In the genomic region with DNA sequence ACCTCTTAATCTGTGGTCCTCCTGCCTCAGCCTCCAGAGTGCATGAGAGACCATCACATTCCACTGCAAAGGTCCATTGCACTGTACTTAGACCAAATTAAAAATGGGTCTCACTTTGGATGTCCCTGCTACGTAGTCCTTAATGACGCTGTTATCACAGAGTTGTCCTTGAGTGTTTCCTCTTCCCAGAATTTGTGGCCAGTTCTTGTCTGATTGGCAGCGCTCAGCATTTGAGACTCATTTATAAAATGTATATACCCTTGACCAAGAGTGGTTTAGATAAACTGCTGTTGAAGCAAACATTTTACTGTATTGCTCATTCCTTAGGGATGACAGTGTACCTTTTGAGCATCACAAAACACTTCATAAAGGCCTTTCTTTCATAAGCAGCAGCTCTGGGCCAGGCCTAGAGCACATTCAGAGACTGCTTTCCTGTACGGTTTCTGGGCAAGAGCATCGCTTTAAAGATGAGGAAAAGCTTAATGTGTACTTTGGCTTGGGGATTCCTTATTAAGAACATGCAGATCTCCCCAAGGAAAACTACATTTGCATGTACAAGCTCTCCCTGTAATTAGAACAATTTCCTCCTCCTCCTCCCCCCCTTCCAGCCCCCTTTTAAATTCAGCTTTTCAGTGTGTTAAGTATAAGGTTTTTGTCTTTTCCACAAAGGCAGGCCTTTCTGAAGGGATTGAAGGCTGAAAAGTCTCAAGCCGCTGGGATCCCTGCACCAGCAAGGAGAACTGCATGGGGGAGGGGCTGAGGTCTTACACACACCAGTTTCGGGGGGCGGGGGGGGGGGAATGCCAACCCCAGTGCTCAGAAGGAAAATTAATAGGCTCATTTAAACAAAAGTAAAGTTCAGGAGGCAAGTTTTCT, we compare ENCODE assay signal across 7 mouse cellular contexts. TPM values are rescaled to one million over a fixed set of nuclear protein-coding genes. Genes with fewer than 3 reads are reported as not detected.
DNase-seq lines count a peak whose midpoint lies in the region; ATAC-seq and TF ChIP-seq lines count a peak whose summit lies in the region.

No protein-coding gene starts in this region.

- no peak for TF ChIP-seq CTCF in spleen, adult 2 months (IDR thresholded peaks at IDR 0.05; ENCODE audit: extremely low read depth, insufficient read depth, insufficient read length, insufficient replicate concordance)

- no peak overlapping the region for H3K4me3 ChIP-seq in spleen, adult 2 months (ENCODE audit: extremely low read depth, insufficient read depth, insufficient read length)
- H3K4me3 ChIP-seq in limb, embryonic 11.5 days (ENCODE audit: low read depth, low read length): no peak overlapping the region
- no peak overlapping the region for H3K4me3 ChIP-seq in stomach, embryonic 14.5 days (ENCODE audit: low read depth, low read length)

- H3K9ac ChIP-seq in limb, embryonic 11.5 days (ENCODE audit: low read length): no peak overlapping the region
- H3K9ac ChIP-seq in stomach, embryonic 14.5 days (replicated peaks; ENCODE audit: low read depth, low read length): no peak overlapping the region

- peak overlapping the region; percentile 8; the same call in 1 of the 2 replicates for H3K27ac ChIP-seq in spleen, adult 2 months (ENCODE audit: insufficient read depth, low read length)
- H3K27ac ChIP-seq in limb, embryonic 11.5 days (replicated peaks; ENCODE audit: low read depth, low read length): no peak overlapping the region
- H3K27ac ChIP-seq in stomach, embryonic 14.5 days (ENCODE audit: low read length): peak overlapping the region; percentile 3; the same call in 1 of the 2 replicates

- no peaks in the 10 kb centered on the region for H3K36me3 ChIP-seq in spleen, adult 2 months (ENCODE audit: control insufficient read depth, insufficient read depth, low read length)
- no peaks in the 10 kb centered on the region for H3K36me3 ChIP-seq in limb, embryonic 11.5 days (ENCODE audit: control insufficient read depth, insufficient read depth, low read length)
- no peaks in the 10 kb centered on the region for H3K36me3 ChIP-seq in stomach, embryonic 14.5 days (ENCODE audit: control insufficient read depth, insufficient read depth, low read length)

- H3K4me1 ChIP-seq in spleen, adult 2 months (ENCODE audit: control insufficient read depth, insufficient read depth, insufficient read length): no peaks in the 10 kb centered on the region
- peaks cover 7% of the 10 kb centered on the region for H3K4me1 ChIP-seq in limb, embryonic 11.5 days (ENCODE audit: control insufficient read depth, insufficient read depth, low read length)
- H3K4me1 ChIP-seq in stomach, embryonic 14.5 days (ENCODE audit: control insufficient read depth, insufficient read depth, low read length): peaks cover 15% of the 10 kb centered on the region

- 0 out of 2 replicates have a peak, but pooled peaks have one; percentile 55 for ATAC-seq in limb, embryonic 11.5 days (ENCODE audit: insufficient number of reproducible peaks, low FRiP score, low TSS enrichment, low read depth)
- ATAC-seq in stomach, embryonic 14.5 days (ENCODE audit: insufficient number of reproducible peaks, insufficient read depth, low FRiP score, low read depth): peak; percentile 53; the same call in 1 of the 2 replicates

- no peaks in the 10 kb centered on the region for H3K27me3 ChIP-seq in spleen, adult 2 months (ENCODE audit: control insufficient read depth, insufficient read depth, low read length)
- H3K27me3 ChIP-seq in limb, embryonic 11.5 days (ENCODE audit: control insufficient read depth, insufficient read depth, low read length): no peaks in the 10 kb centered on the region
- no peaks in the 10 kb centered on the region for H3K27me3 ChIP-seq in stomach, embryonic 14.5 days (ENCODE audit: control insufficient read depth, insufficient read depth, low read length)

- WGBS in spleen, adult 2 months: 69% methylated on average over 8 of the region's 8 CpGs
- 47% methylated on average over 8 of the region's 8 CpGs for WGBS in limb, embryonic 11.5 days
- WGBS in stomach, embryonic 14.5 days: 44% methylated on average over 8 of the region's 8 CpGs

- no peak for DNase-seq in spleen, adult 2 months (ENCODE audit: low read depth in 1 of 2, low spot score in 2 of 2)
- no peak for DNase-seq in spleen, postnatal 4 days (ENCODE audit: low spot score in 2 of 2)
- DNase-seq in gonadal fat pad, adult 2 months (ENCODE audit: low read depth): peak; percentile 58
- DNase-seq in limb, embryonic 11.5 days (ENCODE audit: low spot score): peak; percentile 50
- no peak for DNase-seq in urinary bladder, postnatal 4 days (ENCODE audit: low spot score in 2 of 2)
- no peak for DNase-seq in gastrocnemius, postnatal 14 days

- peak overlapping the region; percentile 24; the same call in 1 of the 2 replicates for H3K4me2 ChIP-seq in limb, embryonic 11.5 days (ENCODE audit: low read depth, severe bottlenecking)
- H3K4me2 ChIP-seq in stomach, embryonic 14.5 days (replicated peaks; ENCODE audit: low read depth, low read length): peak overlapping the region; percentile 17; the same call in 1 of the 2 replicates

- no peak for TF ChIP-seq POLR2A in spleen, adult 2 months (IDR thresholded peaks at IDR 0.05; ENCODE audit: low read depth, low read length)

- no peaks in the 10 kb centered on the region for H3K9me3 ChIP-seq in limb, embryonic 11.5 days (ENCODE audit: control insufficient read depth, low read length)
- H3K9me3 ChIP-seq in stomach, embryonic 14.5 days (ENCODE audit: control insufficient read depth, low read depth, low read length): no peaks in the 10 kb centered on the region

- intact Hi-C loops in gastrocnemius, postnatal 14 days (cut with DNase I; ENCODE audit: low total_unique reads): no loop called here

RNA-seq across cellular contexts. Expression of gene Plcb4, which starts 52.5 kb away (rescaled TPM):
- polyA plus RNA-seq in spleen, adult 2 months (2012; rRNA removed): 2.4 and 2.7 TPM in 2 replicates
- polyA plus RNA-seq in gonadal fat pad, adult 2 months (2012; rRNA removed): 17.4 and 22.0 TPM in 2 replicates
- polyA plus RNA-seq in limb, embryonic 11.5 days (2014; fragmentation: Nextera tagmentation; extraction: Ambion mirVana): 12.4 and 14.0 TPM in 2 replicates
- 45.9 and 51.4 TPM in 2 replicates for polyA plus RNA-seq in stomach, embryonic 14.5 days (2014; fragmentation: Nextera tagmentation; extraction: Ambion mirVana)
- 10 to 100 TPM; 25.7 to 34.5 TPM for total RNA-seq in gastrocnemius, postnatal 14 days (2021)

Comparison
In these comparisons a context has a peak if more than half of its experiments do, and no peak if none do; other contexts are left out.
1. DNase-seq: peak in gonadal fat pad, adult 2 months (single experiment) and limb, embryonic 11.5 days (single experiment); none in spleen, adult 2 months (0 of 2), spleen, postnatal 4 days (0 of 2), urinary bladder, postnatal 4 days (0 of 2) and gastrocnemius, postnatal 14 days (single experiment).